Mouse (Mus musculus): ENCODE data around the gene Ankar.

Gene Ankar

DNA sequence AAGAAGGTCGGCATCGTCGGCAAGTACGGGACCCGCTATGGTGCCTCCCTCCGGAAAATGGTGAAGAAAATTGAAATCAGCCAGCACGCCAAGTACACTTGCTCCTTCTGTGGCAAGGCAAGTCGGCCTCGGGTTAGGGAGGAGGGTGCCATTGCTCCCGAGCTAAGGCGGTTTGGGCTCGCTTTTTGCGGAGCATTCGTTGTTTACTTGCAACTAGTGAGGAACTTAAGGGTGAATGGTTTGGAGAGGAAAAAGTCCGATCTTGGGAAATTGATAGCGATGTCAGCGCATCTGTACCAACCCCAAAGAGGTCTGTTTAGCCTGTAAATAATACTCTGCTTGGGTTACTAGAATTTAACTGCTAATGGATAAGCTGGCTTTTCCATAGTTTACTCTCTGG is 11.3 kb upstream of the Ankar start:
- DNase-seq (ENCODE audit: low read depth, low spot score), result peak; percentile 28

DNA sequence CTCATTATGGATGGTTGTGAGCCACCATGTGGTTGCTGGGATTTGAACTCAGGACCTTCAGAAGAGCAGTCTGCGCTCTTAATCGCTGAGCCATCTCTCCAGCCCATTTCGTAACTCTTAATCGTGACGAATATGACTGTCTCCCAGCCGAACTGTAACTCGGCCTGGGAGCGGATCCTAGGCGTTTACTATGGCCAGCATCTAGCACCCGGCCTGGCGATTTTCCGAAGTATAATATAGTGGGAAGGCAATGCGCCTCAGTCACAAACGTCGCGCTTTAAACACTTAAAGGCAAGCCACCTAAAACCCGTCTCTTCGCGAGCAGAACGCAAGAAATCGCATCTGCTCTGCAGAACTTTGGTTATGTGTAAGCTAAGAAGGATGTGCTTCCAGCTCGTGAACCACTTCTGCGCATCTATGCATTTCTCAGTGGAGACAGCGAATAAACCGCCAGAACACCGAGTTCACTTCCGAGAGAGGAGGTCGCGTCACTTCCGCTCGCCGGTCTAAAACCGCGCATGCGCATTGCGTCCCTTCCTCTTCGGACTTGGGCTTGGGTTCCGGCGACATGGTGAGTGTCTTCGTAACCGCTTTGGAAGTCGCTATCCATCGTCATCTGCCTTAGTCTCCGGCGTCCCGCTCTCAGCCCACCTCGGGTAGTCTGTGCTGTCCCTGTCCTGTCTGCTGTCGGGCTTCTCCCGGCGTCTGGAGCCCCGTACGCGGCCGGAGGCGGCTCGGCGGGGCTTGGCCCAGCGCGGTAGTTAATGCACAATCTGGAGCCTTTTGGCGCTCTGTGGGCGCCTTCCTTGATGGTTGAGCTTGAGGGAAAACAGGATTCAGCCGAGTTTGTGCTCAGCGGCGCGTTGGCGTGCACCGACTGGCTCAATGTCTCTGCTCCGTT is 10.6 kb upstream of the Ankar start, which contains the start of gene Rpl37a:
Rpl37a (plus strand) TSS at position 538 of the 901 bp plus-strand sequence.
- DNase-seq (ENCODE audit: low read depth, low spot score), result peak; percentile 97

DNA sequence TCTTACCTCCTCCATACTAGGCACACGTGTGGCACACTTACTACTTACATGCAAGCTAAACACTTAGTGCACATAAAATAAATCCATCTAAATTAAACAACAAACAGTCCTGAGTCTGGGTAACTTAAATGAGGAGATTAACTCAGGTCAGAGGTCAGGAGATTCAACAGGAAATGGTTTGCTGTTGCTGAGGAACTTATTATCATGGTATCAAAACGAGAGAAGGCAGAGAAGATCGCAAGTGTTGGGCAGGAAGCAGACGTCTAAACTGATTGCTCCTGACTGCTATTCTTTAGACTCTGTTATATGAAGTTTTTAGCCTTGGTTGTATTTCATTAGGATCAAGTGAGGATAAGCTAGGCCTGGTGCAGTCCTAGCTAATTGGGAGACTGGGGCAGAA is 7.1 kb upstream of the Ankar start:
- no peak for DNase-seq (ENCODE audit: low read depth, low spot score)

DNA sequence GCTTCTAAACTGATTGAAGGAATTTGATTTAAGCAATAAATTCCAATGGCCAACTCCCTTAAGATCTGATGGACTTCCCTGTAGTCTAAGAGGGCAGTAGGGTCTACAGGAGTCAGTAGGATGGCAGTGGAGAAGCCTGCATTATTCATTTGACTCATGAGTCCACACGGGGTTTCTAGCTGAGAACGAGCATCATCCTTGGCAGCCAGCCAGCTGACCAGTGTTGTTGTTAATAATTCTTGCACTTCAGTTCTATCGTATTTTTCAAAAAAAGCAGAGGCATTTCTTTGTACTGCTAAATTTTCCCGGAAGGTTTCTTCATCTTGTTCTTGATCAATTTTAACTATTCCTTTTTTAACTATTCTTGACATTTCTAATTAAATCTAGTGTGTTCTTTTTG is 1.7 kb downstream of the Ankar start:
- peak; percentile 30 for DNase-seq (ENCODE audit: low read depth, low spot score)

DNA sequence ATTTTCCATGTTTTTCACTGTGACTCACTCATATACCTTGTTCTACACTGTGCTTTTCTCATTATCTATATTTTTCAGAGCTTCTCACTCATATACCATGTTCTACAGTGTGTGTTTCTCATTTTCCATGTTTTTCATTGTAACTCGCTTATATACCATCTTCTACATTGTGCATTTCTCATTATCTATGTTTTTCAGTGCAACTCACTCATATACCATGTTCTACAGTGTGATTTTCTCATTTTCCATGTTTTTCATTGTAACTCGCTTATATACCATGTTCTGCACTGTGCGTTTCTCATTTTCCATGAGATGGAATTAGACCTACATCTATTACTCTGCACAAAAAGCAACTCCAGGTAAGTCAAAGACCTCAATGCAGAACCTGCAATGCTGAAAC is 4.1 kb downstream of the Ankar start:
- DNase-seq (ENCODE audit: low read depth, low spot score), result no peak

DNA sequence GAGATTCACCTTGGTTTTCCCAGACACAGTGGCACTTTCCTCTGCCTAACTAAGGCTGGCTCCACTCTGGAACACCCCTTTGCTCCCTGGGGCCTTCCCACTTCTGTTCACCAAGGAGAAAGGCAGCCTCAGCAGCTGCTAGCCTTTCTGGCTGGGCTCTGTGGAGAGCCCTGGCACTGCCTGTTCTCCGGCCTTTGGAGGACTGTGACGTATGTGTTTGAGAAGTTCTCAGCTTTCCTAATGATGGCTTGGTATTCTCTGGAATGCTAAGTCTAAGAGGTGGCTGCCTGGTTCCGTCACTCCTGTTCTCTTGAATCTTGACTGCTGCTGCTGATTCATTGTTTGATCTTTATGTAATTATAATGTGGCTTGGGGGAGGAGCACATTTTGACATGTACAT is 27.3 kb downstream of the Ankar start:
- DNase-seq (ENCODE audit: low read depth, low spot score), result no peak

DNA sequence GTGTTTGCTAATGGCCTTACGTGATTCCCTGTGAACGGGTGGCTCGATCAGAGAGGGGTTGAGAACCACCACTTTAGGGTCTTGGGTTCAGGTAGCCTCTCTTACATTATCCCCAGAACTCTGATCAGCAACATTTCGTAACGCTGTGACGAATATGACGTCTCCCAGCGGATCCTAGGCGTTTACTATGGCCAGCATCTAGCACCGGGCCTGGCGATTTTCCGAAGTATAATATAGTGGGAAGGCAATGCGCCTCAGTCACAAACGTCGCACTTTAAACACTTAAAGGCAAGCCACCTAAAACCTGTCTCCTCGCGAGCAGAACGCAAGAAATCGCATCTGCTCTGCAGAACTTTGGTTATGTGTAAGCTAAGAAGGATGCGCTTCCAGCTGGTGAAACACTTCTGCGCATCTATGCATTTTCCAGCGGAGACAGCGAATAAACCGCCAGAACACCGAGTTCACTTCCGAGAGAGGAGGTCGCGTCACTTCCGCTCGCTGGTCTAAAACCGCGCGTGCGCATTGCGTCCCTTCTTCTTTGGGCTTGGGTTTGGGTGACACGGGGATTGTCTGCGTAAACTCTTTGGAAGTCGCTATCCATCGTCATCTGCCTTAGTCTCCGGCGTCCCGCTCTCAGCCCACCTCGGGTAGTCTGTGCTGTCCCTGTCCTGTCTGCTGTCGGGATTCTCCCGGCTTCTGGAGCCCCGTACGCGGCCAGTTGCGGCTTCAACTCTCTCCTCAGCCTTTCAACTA is 59.5 kb downstream of the Ankar start:
- DNase-seq (ENCODE audit: low read depth, low spot score), result no peak

DNA sequence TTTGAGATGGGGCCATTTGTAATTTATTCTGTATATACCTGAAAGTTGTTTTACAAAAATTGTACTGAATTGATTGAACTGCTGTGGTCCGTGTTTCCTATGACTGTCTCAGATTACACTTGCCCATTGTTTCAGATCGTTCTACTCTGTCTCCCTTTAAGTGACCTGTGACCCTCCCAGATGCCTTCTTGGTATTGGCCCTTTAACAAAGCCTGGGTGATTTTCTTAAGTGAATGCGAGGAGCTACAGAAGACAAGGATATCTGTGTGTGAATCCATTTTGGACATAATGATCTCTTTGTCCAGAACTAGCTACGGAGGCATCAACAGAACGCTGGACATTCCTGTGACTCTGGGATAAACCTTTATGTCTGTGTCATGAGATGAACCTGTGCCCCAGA is 65.2 kb downstream of the Ankar start:
- DNase-seq (ENCODE audit: low read depth, low spot score), result no peak

DNA sequence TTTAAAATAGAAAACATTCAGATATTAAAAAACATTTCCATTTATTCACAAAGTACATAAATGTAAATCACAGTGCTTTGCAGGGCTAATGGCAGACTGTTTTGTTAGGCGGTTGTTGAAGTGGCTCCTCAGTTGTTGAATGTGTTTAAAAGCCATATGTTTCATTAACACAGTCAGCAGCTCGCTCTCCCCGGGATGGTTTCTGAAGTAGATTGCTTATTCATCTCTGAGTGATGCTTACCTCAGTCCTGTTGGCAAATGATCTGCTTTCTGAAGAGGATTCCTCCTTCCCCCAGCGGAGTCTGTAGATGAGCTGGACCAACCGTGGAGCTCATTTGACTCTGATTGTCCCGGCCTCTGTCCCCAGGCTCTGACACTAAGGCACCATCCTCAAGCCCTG is 88.2 kb downstream of the Ankar start:
- no peak for DNase-seq (ENCODE audit: low read depth, low spot score)

DNA sequence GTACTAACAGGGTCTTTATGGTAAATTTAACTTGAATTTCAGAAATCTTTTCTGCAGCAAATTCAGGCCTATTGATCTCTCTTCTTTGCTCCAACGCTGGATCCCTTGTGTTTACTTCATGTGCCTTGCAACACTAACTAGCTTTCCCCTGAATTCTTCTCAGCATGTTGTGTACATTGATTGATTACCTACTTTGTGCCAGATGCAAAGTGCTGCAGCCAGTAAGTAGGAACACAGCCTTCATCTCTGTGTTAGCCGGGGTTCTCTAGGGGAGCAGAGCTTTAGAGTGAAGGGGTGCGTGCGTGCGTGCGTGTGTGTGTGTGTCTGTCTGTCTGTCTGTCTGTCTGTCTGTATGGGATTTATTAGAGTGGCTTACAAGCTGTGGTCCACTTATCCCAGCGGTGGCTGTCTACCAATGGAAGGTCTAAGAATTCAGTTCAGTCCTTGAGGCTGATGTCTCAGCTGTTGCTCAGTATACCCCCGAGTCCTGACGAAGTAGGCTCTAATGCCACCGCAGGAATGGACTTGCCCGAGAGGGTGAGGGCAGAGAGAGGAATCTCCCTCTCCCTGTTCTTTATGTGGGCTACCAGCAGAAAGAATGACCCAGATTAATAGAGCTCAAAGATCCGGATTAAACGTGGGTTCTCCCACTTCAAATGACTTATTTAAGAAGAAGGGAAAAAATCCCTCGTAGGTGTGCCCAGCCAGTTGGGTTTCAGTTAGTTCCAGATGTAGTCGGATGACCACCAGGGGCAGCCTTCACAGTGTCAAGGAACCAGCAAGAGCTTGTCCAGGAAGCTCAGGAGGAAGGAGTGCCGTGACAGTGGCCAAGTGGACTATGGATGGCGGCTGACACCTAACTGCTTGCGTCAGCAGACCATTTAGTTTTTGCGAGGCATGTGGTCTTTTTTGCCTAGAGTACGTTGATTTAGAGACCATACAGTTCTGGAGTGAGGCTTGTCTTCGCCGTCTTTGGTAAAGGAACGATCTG is 90.2 kb downstream of the Ankar start:
- peak; percentile 29 for DNase-seq (ENCODE audit: low read depth, low spot score)

DNA sequence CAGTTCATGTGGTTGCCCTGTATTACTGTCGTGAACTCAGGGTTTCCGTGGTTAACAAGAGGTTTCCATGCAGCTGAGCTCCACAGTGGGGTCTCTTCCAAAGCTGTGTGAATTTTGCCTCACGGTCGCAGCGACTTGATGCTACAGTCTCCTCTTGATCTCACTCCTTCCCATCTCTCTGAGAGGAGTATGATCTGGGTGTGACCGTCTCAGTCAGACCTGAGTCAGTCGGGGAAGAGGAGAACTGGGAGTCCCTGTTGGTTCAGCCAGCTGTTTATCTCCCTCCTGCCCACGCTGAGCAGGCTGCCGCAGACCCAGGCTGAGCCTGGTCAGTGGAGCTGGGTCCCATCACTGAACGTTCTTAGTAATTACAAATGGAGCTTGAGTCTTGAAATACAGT is 91.2 kb downstream of the Ankar start:
- DNase-seq (ENCODE audit: low read depth, low spot score), result peak; percentile 69

DNA sequence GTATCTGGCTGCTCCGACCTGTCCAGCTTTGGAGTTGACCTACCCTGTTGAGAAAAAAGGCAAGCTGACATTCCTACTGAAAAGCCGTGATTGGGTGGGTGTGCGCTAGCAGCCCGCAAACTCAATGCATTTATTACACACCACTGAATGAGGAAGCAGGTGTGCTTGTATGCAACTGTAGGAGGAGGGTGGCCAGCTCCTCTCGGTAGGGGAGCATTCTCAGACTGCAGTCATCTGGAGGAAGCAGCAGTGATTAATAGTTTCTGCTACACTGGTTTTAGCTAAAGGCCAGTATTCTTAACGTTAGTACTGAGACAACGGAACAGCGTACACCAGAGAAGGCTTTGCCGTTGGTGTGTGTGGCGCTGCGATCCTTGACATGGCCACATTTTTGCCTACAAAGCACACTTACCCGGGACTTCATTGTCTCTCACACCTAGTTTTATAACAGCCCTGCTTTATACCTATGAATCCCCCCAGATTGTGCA is 94.1 kb downstream of the Ankar start:
- DNase-seq (ENCODE audit: low read depth, low spot score), result no peak

DNA sequence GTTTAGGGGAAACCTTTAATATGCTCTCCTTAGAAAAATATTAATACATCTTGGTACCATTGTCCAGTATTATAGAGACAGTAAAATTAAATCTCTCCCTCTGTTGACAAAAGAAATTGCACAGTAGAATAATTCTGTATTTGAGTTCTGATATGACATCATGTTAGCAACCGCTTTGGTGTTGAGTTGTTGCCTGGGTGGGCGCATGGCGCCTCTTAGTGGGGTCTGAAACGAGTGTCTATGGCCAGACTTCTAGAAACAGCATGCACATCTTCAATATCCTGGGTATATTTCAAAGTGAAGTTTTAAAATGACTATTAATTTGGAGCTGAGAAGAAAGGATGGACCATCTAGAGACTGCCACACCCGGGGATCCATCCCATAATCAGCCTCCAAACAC is 97.6 kb downstream of the Ankar start:
- DNase-seq (ENCODE audit: low read depth, low spot score), result no peak

DNA sequence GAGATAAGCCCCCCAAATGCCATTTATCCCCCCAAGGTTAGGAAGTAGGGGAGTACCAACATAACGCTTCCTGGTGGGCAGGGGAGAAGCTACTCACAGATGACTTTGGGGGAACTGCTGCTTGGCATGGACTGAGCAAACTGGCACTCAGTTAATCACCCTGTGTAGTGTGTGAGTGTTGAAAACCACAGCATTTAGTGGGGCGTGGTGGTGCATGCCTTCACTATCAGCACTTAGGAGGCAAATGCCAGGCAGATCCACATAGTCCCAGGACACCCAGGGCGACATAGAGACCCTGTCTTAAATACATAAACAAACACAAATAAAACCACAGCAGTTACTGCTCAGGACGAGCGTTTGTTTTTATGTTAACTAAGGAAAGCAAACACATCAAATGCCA is 98.2 kb downstream of the Ankar start:
- no peak for DNase-seq (ENCODE audit: low read depth, low spot score)

DNA sequence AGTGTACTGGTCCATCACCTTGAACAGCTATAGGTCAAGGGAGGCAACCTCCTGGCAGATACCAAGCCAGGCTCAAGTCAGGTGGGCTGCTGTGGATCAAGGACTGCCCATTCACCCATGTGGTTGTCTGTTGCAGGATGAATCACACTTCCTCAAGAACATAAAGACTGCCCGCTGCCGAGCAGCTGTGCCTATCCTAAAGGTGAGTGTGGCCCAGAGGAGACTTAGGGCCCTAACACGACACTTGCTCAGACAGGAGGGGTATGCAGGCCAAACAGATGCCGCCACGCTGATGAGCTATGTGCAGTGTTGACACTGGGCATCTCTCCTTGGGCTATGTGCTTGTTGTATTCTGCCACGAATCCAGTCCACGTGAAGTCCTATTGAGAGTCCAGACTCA is 99.1 kb downstream of the Ankar start:
- DNase-seq (ENCODE audit: low read depth, low spot score), result no peak

DNA sequence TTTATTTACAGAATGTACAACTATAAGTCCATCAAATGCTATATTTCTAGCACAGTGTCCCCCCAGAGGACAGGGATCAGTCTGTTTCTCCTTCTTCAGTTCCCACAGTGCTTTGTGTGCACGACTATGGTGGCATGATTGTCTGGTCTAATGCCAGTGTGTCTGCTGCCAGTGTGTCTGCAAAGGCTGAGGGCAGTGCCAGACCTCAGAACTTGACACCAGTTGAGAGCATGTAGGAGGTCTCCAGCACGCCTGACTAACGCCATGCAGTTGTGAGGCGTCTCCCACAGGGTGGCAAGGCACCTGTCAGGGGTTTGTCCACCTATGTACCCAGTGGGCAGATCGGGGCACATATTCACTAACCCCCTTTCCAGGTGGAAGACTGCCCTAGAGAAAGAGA is 99.6 kb downstream of the Ankar start:
- DNase-seq (ENCODE audit: low read depth, low spot score), result no peak

DNA sequence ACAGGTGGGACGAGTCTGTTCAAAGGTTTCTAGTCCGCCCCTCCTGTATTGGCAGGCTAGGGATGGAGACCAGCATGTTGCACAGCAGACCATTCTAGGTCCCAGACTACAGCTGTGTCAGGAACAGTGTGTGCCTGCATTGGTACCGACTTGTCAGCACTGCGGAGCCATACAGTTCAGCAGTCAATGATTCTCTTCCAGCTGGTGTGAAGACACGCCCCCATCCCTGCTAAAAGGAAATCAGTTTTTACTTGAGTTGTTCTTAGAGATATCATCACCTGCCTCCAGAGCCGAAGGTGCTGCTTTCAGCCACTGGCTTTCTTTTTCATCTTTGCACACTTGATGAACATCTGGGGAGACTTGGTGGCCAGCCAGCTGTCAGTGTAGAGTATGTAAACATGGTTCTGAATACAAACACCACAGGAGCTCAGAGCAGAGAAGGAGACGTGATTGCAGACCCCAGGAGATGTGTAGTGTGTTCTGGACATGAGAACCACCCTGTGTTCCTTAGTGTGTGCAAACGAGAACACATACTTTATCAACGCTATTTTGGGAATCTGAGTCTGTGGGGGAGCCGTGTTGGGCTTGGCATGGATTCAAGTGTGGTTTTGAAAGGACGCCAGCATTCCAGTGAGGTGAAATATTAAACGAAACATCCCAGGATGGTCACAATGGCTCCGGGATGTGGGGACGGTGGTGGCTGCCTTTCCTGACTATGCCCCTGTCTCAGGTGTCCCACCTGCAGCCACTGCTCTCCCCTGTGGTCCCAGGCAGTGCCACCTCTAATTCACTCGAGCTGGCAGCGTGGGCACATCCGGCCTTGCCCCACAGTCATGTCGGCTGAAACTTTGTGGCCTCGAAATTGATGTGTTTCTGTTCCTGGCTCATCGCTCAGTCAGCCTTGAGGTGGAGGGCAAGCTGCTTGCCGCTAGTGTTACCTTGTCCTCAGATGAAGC is 101.0 kb downstream of the Ankar start:
- DNase-seq (ENCODE audit: low read depth, low spot score), result peak; percentile 77

DNA sequence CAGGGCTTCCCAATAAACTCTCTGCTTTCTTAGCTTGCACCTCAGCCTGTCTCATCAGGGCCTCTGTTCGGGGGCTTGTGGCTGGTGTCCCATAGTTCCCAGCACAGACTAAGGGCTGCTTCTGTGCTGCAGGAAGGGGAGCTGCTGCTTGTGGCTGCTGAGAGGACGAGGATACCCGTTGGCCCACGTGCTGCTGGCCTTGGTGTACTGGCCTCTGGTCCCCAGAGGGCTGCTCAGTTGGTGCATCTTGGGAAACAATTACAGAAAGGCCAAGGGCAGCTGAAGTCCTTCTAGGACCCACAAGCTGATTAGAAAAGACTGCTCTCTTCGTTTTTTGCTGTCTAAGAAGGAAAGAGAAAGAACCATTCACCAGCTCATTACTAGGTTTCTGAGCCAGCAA is 104.1 kb downstream of the Ankar start:
- DNase-seq (ENCODE audit: low read depth, low spot score), result no peak

DNA sequence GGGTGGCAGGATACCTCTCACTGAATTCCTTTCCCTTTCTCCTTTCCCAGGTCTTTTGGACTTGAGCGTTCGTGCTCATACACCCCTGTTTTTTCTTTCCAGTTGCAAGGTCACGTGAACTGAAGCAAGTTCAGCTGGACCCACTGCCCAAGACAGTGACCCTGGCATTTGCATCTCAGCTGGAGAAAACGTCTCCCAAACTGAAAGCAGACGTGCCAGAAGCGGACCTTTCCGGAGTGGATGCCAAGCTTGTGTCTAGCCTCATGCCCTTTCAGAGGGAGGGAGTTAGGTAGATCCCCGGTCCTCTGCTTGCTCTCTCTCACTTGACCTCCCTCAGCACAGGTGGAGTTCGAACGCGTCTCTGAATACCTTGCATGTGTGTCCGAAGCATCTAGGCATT is 104.7 kb downstream of the Ankar start:
- no peak for DNase-seq (ENCODE audit: low read depth, low spot score)

DNA sequence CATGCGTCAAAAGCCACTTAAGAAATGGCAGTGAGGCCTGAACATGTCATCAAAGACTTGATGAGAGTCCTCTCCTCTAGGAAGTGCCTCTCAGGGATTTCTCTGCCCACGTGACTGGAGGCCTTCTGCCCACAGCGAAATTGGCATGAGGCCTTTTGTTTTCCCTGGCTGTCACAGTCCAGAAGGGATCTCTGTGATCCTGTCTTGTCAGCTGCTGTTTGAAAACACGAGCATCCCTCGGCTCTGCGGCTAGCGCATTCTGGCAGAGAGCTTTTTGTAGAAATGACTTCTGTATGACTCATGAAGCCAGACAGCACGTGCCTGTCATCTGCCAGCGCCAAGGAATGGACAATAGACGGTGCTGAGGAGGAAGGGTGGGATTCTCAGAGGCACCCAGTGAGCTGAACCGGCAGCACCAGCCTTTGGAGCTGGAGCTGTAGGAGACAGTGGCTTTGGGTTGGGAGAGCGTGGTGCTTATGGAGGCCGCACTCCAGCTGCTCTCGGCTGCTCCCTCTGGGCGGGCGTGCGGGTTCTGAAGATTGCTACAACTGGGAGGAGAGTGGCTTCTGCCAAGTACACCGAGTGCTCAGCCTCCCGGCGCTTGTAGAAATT is 106.9 kb downstream of the Ankar start:
- DNase-seq (ENCODE audit: low read depth, low spot score), result peak; percentile 67
